Mouse (Mus musculus): ENCODE results near the gene Zfp819.

- TF ChIP-seq CTCF (IDR thresholded peaks at IDR 0.05; ENCODE audit: borderline replicate concordance, extremely low read depth, insufficient read depth, insufficient read length) = no peak
- no peak for TF ChIP-seq POLR2A (IDR thresholded peaks at IDR 0.05; ENCODE audit: borderline replicate concordance, extremely low read depth, insufficient read depth, insufficient read length, poor library complexity, severe bottlenecking)
Measured at GRCm38 (mm10) chr7:43625794-43626422, 18.9 kb downstream of the Zfp819 start.
